Mouse (Mus musculus): ENCODE data around the gene Junb. TPM values are rescaled to one million over a fixed set of nuclear protein-coding genes. Genes with fewer than 3 reads are reported as not detected.
A peak's percentile ranks its signal among the peaks of the same experiment; 100 is the strongest.

The Junb gene
- 100 to 1,000 TPM in 1 of 2 experiments, 10 to 100 TPM in 1; 71.5 to 139 TPM for total RNA-seq (2021)
- long read RNA-seq, experiment 1, transcript Junb-201 (1 exons, 1,809 nt): major isoform, 530 of 532 reads
- long read RNA-seq, experiment 1, partial matches to known transcripts: 0 of 532 reads
- long read RNA-seq, experiment 1, other reads (novel, unspliced or antisense): 2 of 532 reads
- long read RNA-seq, experiment 2, transcript Junb-201 (1 exons, 1,809 nt): major isoform, 21 of 21 reads
- long read RNA-seq, experiment 2, partial matches to known transcripts: 0 of 21 reads
- long read RNA-seq, experiment 2, other reads (novel, unspliced or antisense): 0 of 21 reads

DNA sequence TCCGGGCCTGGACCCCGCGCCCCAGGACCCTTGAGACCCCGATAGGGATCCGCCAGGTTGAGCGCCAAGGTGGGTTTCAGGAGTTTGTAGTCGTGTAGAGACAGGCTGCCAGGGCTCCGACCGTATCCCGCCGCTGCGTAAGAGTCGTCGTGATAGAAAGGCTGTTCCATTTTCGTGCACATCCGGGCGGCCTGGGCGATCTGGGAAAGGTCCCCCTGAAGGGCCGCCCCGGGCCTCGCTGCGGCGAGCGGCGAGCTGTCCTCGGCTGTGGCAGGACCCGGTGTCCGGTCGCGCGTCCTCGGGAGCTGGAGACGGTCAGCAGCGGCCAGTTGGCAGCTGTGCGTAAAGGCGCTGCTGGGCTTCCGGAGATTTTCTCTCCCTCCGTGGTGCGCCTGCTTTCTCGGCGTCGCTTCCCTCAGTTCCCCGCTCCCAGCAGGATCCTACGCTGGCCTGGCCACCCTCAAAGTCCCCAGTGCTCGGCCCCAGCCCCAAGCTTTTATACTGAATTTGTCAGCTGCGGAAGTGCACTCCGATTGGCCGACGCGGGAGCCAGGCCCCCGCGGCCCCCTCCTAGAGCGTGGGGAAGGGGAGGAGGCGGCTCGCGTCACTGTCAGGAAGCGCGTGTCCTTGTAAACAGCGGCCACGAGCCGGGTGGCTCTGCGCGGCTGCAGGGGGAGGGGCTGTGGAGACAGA lies at the start of gene Junb:
TSS of gene Junb (minus strand) at position 471 of the 693 bp plus-strand sequence.
- DNase-seq: peak; percentile 96 to 97

DNA sequence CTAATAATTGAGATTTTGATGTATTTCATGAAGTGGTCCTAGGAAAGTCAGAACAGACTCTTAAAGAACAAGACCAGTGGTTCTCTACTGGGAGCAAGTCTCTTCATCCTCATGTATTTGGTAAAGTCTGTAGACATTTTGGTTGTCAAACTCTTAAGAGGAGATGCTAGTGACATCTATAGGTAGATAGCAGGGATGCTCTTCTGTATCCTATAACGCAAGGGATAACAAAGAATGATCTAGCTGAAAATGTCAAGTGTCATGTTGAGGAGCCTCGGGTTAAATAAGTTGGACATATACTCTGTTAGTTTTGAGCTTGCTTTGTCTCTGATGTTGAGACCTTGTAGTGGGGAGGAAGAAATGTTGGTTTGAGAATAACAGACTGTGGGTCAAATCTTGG lies 49.4 kb upstream of the Junb start:
- no peak for DNase-seq

DNA sequence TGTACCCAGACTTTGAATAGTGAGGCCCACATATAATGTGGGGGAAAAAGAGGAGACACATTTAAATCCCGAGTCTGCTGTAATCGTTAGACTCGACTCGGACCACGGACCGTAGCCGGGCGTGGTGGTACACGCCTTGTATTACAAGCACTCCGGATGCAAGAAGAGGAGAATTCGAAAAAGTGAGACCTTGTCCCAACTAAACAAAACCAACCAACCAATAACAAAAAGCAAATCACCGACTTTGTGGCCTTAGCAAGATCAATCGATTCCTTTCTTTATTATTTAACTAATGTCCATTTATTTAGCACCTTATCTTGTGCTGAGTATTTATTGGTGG lies 49.0 kb upstream of the Junb start:
- DNase-seq: no peak

DNA sequence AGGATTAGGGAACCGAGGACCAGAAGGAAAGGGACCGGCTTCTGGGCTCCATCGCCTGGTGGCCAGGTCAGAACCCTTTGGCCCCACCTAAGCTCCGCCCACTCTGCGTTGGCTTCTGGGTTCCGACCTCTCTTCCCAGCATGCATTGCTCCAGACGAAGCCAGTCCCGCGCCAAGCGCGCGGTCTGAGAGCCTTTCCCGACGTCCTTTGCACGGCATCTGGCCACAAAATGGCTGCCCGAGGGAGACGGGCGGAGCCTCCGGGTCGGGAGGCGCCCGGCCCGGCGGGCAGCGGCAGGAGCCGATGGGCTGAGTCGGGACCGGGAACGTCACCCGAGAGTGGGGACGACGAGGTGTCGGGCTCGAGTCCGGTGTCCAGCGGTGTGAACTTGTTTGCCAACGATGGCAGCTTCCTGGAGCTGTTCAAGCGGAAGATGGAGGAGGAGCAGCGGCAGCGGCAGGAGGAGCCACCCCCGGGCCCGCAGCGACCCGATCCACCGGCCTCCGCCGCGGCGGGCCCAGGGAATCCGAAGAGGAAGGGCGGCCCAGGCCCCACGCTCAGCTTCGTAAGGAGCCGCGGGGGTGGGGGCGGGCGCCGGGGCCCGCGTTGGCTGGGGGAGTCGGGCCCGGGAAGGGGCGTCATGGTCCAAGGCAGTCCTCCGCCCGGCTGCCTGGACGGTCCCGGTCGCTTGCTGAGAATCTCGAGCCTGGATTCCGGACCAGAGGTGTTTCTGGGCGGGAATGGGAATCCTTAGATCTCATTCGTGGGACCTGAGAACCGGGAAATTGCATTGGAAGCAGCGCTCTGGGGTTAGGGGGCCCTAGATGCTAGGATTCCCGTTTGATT lies 48.4 kb upstream of the Junb start, which contains the start of gene Trir:
TSS of gene Trir (plus strand) at position 154 of the 846 bp plus-strand sequence.
- peak; percentile 97 to 98 for DNase-seq

DNA sequence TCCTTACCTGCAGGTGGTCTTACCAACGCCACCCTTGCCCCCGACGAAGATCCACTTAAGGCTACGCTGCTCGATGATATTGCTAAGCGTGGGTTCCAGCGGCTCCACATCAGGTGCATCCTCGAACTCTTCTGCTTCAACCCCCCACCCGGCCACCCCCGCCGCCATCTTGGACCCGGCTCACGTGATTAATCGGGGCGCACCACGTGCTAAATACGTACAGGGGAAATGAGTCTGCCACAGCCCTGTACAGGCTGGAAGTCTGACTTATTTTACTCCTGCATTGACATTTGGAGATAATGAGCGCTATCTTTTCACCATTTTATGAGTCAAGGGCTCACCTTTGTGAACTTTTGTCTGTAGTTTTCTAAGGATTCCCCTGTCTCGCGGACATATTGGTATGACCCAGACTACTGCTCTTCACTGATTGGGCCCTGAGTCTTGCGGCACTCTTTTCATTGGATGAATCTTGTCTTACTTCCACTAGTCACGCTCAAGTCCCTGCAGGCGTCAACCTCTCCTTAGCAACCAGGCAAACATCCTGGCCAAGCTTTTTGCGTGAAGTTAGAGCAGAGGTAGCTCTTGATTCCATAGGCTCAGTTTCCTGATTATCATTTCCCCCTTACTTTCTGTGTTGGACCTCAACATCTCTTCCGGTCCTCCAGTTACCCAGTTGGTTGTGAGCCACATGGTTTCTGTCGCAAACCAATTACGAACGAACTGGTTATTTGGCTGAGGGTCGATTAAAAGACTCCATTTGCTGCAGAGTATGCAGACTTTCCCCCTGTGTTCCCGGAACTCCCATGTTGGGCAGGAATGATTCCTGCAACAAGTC lies 46.8 kb upstream of the Junb start, which contains the start of gene Asna1:
TSS of gene Asna1 (minus strand) at position 184 of the 835 bp plus-strand sequence.
- DNase-seq: peak; percentile 83 to 85

DNA sequence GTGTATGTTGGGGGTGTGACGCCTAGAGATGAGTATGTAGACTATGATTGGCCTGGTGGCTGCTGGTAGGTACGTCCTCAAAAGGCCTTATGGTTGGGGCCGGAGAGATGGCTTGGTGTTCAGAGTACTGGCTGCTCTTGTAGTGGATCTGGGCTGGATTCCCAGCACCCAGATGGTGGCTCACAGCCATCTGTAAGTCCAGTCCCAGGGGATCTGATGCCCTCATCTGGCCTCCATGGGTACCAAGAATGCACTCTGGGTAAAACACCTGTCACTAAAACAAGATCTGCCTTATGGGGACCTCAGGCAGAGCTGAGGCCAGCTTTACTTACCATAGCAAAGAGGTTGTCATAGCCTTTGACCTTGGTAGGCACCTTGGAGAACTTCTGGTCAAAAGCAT lies 45.3 kb upstream of the Junb start:
- DNase-seq: no peak

DNA sequence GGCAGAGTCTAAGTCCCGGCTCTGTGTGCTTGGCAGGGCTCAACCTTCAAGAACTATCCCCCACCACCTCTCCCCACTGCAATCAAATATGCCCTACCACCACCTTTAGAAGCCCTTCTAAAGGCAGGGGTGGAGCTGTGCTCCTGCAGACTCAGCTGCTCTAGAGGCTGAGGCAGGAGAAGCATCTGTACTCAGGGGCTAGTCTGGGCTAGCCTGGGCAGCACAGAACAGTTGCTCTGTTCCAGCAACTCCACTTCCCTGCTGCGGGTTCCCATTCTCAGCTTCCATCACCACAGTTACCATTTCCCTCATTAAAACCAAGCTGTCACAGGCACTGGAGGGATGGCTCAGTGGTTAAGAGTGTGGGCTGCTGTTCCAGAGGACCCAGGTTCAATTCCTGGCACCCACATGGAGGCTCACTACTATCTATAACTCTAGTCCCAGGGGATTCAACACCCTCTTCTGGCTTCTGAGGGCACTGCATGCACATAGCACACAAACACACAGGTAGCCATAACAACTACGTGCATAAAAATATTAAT lies 43.1 kb upstream of the Junb start:
- DNase-seq: no peak

DNA sequence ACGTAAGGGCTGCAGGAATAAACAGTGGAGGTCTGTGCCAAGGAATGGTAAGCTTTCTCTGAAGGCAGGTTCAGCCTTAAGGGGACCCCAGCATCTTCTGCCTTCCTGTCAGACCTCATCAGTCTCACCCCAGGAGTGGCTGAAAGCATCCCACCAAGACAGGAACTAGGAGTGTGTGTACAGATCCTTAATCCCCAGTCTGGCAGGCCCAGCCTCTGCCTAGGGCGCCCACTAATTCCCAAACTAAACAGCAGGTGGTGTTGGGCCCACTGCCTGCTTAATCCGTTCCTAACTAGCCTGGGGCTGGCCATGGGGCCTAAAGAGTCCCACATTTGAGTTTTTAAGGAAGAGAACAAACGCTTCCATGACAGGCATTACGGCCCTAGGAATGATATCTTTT lies 38.7 kb upstream of the Junb start:
- DNase-seq: no peak

DNA sequence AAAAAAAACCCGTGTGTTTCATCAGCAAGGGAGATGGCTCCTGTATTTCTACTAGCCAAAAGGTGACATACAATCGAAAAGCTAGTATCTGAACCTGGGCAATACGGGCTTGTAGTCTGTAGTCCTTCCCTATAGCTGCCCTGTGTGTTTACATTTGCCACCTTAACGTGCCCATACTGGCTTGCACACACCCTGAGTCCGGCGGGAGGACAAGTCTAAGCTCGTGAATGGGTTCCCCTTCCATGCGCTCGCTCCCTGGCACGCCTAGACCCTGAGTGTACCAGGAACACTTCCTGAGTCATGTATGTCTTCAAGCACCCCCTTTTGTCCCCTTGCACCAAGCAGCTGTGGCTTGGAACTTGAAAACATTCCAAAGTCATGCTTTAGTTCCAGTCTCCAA lies 38.2 kb upstream of the Junb start:
- DNase-seq: no peak

DNA sequence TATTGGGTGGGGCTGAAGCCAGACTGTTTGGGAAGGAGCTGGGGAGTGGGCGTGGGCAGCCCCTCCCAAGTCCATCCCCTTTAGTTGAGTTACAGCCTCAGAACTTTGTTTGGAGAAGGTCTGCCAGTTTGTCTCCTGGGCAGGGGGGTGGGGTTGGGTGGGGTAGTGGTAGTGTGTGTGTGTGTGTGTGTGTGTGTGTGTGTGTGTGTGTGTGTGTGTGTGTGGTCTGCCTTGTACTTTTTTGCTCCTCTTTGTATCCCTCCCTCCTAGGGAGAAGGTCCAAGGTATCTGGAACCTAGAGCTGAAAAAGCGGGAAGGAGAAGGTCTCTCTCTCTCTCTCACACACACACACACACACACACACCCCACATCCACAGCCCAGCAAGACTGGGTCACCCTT lies 35.9 kb upstream of the Junb start, which contains the start of gene Best2:
TSS of gene Best2 (minus strand) at position 101 of the 400 bp plus-strand sequence.
- no peak for DNase-seq

DNA sequence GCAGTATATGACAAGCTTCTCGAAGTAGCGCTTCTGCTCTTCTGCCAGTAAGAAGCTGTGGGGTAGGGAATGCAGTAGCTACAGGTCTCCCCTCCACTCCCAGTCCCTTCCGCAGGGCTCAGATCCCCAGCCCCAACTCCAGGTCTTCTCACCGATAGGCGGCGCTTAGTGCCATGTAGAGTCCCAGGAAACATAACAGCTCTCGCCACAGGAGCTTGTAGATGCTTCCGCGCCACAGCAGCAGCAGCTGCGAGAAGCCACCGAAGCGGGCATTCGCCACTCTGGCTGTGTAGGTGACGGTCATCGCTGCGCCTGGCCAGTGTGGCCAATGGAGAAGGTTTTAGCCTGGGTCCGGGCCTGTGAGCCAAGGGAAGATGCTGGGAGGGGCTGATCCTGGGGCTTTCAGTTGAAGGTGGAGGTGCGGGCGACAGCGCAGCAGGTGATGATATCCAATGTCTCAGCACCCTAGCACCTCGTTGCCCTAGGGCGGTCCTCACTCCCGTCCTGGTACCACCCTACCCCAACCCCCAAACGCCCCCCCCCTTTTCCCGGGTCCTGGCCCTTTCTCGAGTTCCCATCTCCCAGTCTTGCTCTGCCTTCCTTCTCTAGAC lies 34.8 kb upstream of the Junb start:
- DNase-seq: peak; percentile 78 to 82

DNA sequence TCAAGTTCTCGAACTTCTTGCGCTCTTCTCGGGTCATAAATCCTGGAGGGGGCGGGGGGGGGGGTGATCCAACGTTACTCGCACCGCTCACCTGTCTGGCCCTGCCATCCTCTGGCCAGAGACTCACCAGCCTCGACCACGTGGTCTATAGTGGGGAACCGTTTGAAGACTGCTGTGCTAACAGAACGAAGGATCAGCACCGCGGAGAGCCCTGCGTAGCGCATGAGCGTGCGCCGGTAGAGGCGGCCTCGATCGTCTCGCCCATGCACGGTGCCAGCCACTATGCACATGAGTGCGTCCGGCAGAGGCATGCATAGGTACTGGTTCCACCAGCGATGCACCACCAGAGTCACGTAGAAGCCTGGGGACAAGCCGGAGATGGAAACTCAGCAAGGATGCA lies 32.7 kb upstream of the Junb start:
- DNase-seq: no peak

DNA sequence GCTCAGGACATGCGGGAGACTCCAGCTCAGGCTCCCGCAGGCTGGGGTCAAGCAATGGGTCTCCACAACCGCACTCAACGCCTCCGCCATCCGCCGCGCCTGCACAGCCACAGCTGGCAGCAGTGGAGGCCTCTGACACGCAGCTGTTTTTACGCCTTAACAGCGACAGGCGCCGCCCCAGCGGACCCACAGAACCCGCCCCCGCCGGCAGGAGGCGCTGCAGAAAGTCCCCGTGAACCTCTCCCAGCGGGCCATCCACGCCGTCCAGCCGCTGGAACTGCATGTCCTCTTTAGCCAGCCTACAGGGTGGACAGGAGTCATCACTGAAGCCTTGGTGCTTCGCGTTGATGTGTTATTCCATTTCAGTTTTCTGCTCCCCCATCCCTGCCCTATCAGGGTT lies 29.2 kb upstream of the Junb start:
- peak; percentile 57 to 64 for DNase-seq

DNA sequence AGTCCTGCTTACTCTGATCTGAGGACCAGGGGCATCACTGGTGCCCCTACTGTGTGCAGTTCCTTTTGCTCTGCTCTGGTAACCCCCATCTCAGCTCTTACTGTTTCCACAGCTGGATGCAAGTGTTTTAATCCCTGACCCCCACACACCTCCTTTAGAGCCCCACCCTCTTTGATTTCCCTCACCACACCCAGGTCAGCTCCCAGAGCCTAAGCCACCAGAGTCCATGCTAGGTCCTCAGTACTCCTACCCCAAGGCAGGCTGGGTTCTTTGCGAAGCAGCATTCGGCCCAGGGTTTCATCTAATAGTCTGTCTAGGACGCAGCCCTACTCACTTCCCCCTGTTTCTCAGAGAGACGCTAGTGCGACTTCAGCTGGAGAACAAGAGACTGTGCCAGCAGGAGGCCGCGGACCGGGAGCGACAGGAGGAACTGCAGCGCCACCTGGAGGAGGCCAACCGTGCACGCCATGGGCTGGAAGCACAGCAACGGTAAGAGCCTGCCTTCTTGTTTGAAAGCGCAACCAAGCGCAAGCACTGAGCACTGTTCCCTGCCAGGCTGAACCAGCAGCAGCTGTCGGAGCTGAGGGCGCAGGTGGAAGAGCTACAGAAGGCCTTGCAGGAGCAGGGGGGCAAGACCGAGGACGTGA lies 19.3 kb upstream of the Junb start:
- peak; percentile 92 to 95 for DNase-seq

DNA sequence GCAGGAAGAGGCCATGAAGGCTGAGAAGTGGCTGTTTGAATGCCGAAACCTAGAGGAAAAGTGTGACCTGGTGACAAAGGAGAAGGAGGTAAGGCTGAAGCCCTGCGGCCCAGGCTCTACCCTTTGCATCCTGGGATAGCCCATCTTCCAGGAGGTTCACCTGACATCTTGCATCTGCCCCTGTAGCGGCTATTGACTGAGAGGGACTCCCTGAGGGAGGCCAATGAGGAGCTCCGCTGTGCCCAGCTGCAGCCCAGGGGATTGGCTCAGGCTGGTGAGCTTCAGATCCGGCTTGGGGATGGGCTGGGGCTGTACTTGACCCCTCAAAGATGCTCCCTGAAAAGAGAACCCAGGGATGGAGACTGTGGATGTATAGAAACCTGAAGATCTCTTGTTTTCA lies 18.5 kb upstream of the Junb start:
- DNase-seq: no peak

DNA sequence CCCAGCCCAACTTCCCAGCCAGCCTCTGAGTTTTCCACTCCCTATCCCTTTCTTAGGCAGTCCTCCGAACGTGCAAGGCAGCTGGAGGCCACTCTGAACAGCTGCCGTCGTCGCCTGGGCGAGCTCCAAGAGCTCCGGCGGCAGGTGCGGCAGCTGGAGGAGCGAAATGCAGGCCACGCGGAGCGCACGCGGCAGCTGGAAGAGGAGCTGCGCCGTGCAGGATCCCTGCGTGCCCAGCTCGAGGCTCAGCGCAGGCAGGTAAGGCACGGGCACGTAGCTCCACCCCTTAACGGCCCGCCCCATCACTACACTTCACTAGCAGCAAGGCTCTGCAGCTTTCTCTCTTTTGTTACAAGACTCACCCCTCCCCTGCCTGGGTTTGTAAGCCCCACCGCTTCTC lies 17.2 kb upstream of the Junb start:
- no peak for DNase-seq

DNA sequence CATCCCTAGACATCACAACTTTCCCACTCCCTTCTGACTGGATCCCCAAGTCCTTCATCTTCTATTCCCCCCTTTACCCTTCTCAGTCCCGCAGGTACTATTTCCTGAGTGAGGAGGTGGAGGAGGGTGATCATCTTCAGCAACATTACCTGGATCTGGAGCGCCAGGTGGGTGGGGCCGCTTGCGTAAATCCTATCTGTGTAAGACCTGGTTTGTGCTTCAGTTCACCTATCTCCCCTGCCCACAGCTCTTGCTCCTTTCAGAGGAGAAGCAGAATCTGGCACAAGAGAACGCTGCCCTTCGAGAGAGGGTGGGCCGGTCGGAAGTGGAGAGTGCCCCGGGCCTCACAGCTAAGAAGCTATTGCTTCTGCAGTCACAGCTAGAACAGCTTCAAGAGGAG lies 15.9 kb upstream of the Junb start:
- DNase-seq: no peak

DNA sequence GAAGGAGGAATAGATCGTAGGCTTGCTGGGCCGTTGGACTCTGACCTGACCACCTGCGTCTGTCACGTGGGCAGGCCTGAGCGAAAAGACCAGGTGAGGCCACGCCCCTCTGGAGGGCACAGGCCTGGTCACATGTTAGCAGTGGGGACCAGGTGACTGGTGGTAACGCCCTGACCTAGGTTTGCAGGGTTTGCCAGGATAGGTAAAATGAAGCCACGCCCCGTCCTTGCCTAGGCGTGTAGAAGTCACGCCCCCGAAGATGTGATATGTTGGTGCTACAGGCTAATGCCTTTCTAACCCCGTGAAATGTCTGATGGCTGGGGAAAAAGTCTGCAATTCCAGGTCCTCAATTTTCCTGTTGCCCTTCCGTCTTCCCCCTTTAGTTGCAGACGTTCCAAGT lies 12.3 kb upstream of the Junb start:
- no peak for DNase-seq

DNA sequence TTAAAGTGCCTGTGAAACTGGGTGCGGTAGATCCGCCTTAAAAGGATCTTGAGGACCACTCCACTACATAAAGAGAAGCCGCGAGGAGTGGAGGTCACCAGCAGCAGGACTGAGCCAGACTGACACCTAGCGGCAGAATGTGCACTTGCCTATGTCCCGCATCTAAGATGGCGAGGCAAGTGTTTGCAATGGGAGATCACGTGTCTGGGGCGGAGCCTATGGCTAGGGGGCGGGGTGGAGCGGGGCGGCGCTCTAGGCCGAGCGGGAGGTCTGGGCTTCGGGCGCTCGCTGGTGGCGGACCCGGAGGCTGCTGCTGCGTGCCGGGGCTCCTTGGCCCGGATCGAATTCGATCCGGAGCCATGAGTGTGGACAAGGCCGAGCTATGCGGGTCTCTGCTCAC lies 11.8 kb upstream of the Junb start, which contains the start of gene Hook2:
TSS of gene Hook2 (plus strand) at position 255 of the 400 bp plus-strand sequence.
- peak; percentile 96 to 97 for DNase-seq

DNA sequence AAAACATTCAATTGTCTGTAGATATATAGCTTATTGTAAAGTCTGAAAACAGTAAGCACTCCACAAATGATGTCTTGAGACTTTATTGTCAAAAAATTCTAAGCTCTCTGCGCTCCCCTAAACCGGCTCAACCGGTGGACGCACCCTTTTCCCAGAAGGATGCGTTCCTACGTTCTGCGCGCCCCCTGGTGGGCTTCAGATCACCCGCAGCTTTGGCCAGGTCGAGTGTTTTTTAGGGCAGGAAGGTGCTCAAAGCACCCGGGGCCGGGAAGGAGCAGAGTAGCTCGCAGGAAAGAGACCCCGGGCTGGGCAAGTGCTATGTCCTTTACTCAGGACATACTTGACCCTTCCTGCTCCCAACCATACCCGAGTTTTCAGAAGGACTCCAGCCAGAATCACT lies 11.3 kb upstream of the Junb start:
- peak; percentile 93 to 96 for DNase-seq

Data from adrenal gland, postnatal 36 days (tissue).